Mouse (Mus musculus) C2C12 (cell line): ENCODE results near the gene 1110002E22Rik.

Experiments
- CEBPB ChIP-seq: IDR thresholded peaks from one replicate; pipeline ENCODE4 v1.6.1; 2011; ENCODE audit warnings: low read depth, mild to moderate bottlenecking, control low read depth, moderate library complexity
- CTCF ChIP-seq: IDR thresholded peaks from one replicate; pipeline ENCODE4 v1.5.1; 2011; ENCODE audit not compliant: control insufficient read depth, insufficient read depth, insufficient read length
- FOSL1 ChIP-seq: IDR thresholded peaks from one replicate; pipeline ENCODE4 v1.8.0; 2011; ENCODE audit warnings: mild to moderate bottlenecking, low read length; ENCODE audit not compliant: poor library complexity, insufficient read depth, severe bottlenecking
- MYOD1 ChIP-seq: IDR thresholded peaks from one replicate; pipeline ENCODE4 v1.6.1; 2011; ENCODE audit warnings: low read depth; ENCODE audit not compliant: control insufficient read depth, insufficient read length
- MYOG ChIP-seq: IDR thresholded peaks from one replicate; pipeline ENCODE4 v1.6.1; 2011; ENCODE audit not compliant: control insufficient read depth, insufficient read length; ENCODE audit errors: extremely low read depth

DNA sequence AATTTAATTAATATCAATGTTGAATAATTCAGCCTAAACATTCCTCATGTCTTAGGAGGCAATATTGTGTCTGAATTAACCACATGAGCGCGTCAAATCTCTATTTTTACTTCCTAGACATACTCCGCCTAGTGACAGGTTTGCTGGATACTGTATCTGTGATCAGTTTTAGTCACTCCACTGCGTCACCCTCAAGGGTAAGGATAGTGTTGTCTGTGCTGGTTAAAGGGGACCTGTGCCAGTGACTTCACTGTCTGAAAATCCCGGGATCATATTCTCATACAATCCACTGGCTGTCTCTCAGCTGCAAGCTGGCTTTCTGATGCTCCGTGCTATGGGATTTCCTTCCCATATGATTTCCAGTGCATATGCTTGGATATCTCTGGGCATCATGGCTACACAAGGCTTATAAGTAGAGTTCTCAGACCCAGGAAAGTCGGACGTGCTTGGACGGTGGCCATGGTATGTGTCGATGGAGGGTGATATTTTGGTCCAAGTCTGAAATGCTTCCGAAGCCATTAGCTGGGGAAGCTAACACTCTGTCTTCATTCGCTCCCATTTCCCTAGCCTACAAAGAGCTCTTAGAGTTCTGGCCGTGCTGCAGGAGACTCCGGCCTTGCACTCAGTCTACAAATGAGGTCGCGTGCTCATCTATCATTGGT, 54.7 kb downstream of the 1110002E22Rik start:
- TF ChIP-seq CTCF, result no peak
- no peak for TF ChIP-seq CEBPB
- peak; percentile 23 for TF ChIP-seq MYOD1
- TF ChIP-seq FOSL1, result no peak
- TF ChIP-seq MYOG, result no peak
